Mouse (Mus musculus) liver, embryonic 12.5 days (tissue): Measurements from ENCODE around the gene Cenpx. TPM values are rescaled to one million over a fixed set of nuclear protein-coding genes. Genes with fewer than 3 reads are reported as not detected.
"Not testable (repeated sequence)": the region's sequence is repeated elsewhere in the genome, so short reads cannot be mapped to it uniquely, and the experiment has no call there.

Experiments used
- ATAC-seq: fragments of 200-750 bp; cut with Nextera tagmentation; 2 replicates; pipeline ENCODE4 v1.8.0; 2017; ENCODE audit warnings: moderate number of reproducible peaks, mild to moderate bottlenecking, moderate library complexity
- H3K27ac ChIP-seq: fragments of 300-500 bp; sonication (generic); 2 replicates; pipeline ENCODE4 v1.5.1; 2016; ENCODE audit warnings: mild to moderate bottlenecking
- H3K27me3 ChIP-seq: fragments of 300-500 bp; sonication (generic); replicated peaks from 2 replicates; pipeline ENCODE4 v1.6.1; 2016; ENCODE audit warnings: mild to moderate bottlenecking, moderate library complexity
- H3K36me3 ChIP-seq: fragments of 300-500 bp; sonication (generic); 2 replicates; pipeline ENCODE4 v1.6.1; 2016; ENCODE audit warnings: mild to moderate bottlenecking, moderate library complexity
- H3K4me1 ChIP-seq: fragments of 300-500 bp; sonication (generic); 2 replicates; pipeline ENCODE4 v1.6.1; 2016
- H3K4me2 ChIP-seq: fragments of 300-500 bp; sonication (generic); 2 replicates; pipeline ENCODE4 v1.6.1; 2016; ENCODE audit warnings: mild to moderate bottlenecking, moderate library complexity
- H3K4me3 ChIP-seq: fragments of 300-500 bp; sonication (generic); 2 replicates; pipeline ENCODE4 v1.5.1; 2016; ENCODE audit warnings: mild to moderate bottlenecking, moderate library complexity
- H3K9ac ChIP-seq: fragments of 300-500 bp; sonication (generic); 2 replicates; pipeline ENCODE4 v1.6.1; 2016; ENCODE audit warnings: mild to moderate bottlenecking, moderate library complexity
- H3K9me3 ChIP-seq: fragments of 300-500 bp; sonication (generic); replicated peaks from 2 replicates; pipeline ENCODE4 v1.6.1; 2016; ENCODE audit warnings: mild to moderate bottlenecking, moderate library complexity
- WGBS: fragments of 180-500 bp; shearing (Covaris S2); methylation state at CpG from one replicate; pipeline ENCODE4 v1.1.7; 2016; ENCODE audit not compliant: insufficient replicate concordance; 5-methylcytosine and 5-hydroxymethylcytosine counted together
- polyA plus RNA-seq: library from polyadenylated mRNA; unstranded; fragments of >200 nt; fragmentation: Nextera tagmentation; extraction: Ambion mirVana; gene quantifications from 2 replicates; pipeline ENCODE4 v1.2.1, GENCODE M21; 2016

Gene Cenpx
- polyA plus RNA-seq, 1 experiment from 2014 or later = 137 TPM

- Histone ChIP-seq H3K27me3 (no peaks in the 10 kb centered on the region), H3K36me3 (peaks cover 68% of the 10 kb centered on the region), H3K4me1 (peaks cover 5% of the 10 kb centered on the region; the same call in 1 of the 2 replicates), H3K9ac (no peak overlapping the region), H3K4me2 (no peak overlapping the region), H3K4me3 (no peak overlapping the region), H3K9me3 (no peaks in the 10 kb centered on the region), H3K27ac (no peak overlapping the region)
- no peak for ATAC-seq
- 79% methylated on average over 20 of the region's 20 CpGs for WGBS
Observed at GRCm38 (mm10) chr11:120686650-120687272, 26.8 kb downstream of the Cenpx start.

GRCm38 (mm10) chr11:120684660-120685059, 28.9 kb downstream of the Cenpx start:
- Histone ChIP-seq H3K27me3 (no peaks in the 10 kb centered on the region), H3K27ac (no peak overlapping the region), H3K4me1 (peaks cover 5% of the 10 kb centered on the region; the same call in 1 of the 2 replicates), H3K4me2 (no peak overlapping the region), H3K36me3 (peaks cover 73% of the 10 kb centered on the region), H3K9me3 (no peaks in the 10 kb centered on the region), H3K9ac (no peak overlapping the region), H3K4me3 (no peak overlapping the region)
- ATAC-seq = no peak
- 74% methylated on average over 2 of the region's 2 CpGs for WGBS

- H3K27me3 ChIP-seq = no peaks in the 10 kb centered on the region
- ATAC-seq = no peak
- no peak overlapping the region for H3K9ac ChIP-seq
- peaks cover 73% of the 10 kb centered on the region for H3K36me3 ChIP-seq
- peaks cover 5% of the 10 kb centered on the region; the same call in 1 of the 2 replicates for H3K4me1 ChIP-seq
- 69% methylated on average over 2 of the region's 2 CpGs for WGBS
- H3K4me3 ChIP-seq = no peak overlapping the region
- no peak overlapping the region for H3K27ac ChIP-seq
- H3K4me2 ChIP-seq = no peak overlapping the region
- H3K9me3 ChIP-seq = no peaks in the 10 kb centered on the region
Observed at GRCm38 (mm10) chr11:120684086-120684485, 29.5 kb downstream of the Cenpx start.

GRCm38 (mm10) chr11:120683536-120683935, 30.0 kb downstream of the Cenpx start:
- peaks cover 73% of the 10 kb centered on the region for H3K36me3 ChIP-seq
- H3K4me2 ChIP-seq = no peak overlapping the region
- no peak overlapping the region for H3K4me3 ChIP-seq
- no peak overlapping the region for H3K9ac ChIP-seq
- no peak for ATAC-seq
- H3K9me3 ChIP-seq = no peaks in the 10 kb centered on the region
- no peaks in the 10 kb centered on the region for H3K27me3 ChIP-seq
- H3K27ac ChIP-seq = no peak overlapping the region
- peaks cover 5% of the 10 kb centered on the region; the same call in 1 of the 2 replicates for H3K4me1 ChIP-seq
- WGBS = 73% methylated on average over 3 of the region's 3 CpGs

GRCm38 (mm10) chr11:120682683-120683082, 30.9 kb downstream of the Cenpx start:
- Histone ChIP-seq H3K4me1 (peaks cover 5% of the 10 kb centered on the region; the same call in 1 of the 2 replicates), H3K27ac (no peak overlapping the region), H3K4me3 (no peak overlapping the region), H3K27me3 (no peaks in the 10 kb centered on the region), H3K9ac (no peak overlapping the region), H3K36me3 (peaks cover 74% of the 10 kb centered on the region), H3K4me2 (no peak overlapping the region), H3K9me3 (no peaks in the 10 kb centered on the region)
- ATAC-seq = no peak
- WGBS = 80% methylated on average over 5 of the region's 5 CpGs

- 0 out of 2 replicates have a peak, but pooled peaks have one; percentile 19 for ATAC-seq
- peaks cover 18% of the 10 kb centered on the region for H3K4me1 ChIP-seq
- no peak overlapping the region for H3K4me2 ChIP-seq
- H3K4me3 ChIP-seq = no peak overlapping the region
- WGBS = 68% methylated on average over 3 of the region's 3 CpGs
- no peaks in the 10 kb centered on the region for H3K27me3 ChIP-seq
- H3K36me3 ChIP-seq = peaks cover 57% of the 10 kb centered on the region
- H3K9ac ChIP-seq = no peak overlapping the region
- H3K9me3 ChIP-seq = no peaks in the 10 kb centered on the region
- H3K27ac ChIP-seq = no peak overlapping the region
Observed at GRCm38 (mm10) chr11:120679909-120680308, 33.6 kb downstream of the Cenpx start.

- no peaks in the 10 kb centered on the region for H3K27me3 ChIP-seq
- peaks cover 46% of the 10 kb centered on the region for H3K36me3 ChIP-seq
- peaks cover 41% of the 10 kb centered on the region for H3K4me1 ChIP-seq
- WGBS = 77% methylated on average over 4 of the region's 4 CpGs
- no peaks in the 10 kb centered on the region for H3K9me3 ChIP-seq
- ATAC-seq = no peak
- no peak overlapping the region for H3K27ac ChIP-seq
- H3K4me3 ChIP-seq = no peak overlapping the region
- H3K9ac ChIP-seq = no peak overlapping the region
- H3K4me2 ChIP-seq = no peak overlapping the region
Observed at GRCm38 (mm10) chr11:120676951-120677350, 36.6 kb downstream of the Cenpx start.

- H3K36me3 ChIP-seq = peaks cover 39% of the 10 kb centered on the region
- H3K9me3 ChIP-seq, H3K4me2 ChIP-seq, H3K4me3 ChIP-seq, H3K27ac ChIP-seq, H3K9ac ChIP-seq, H3K27me3 ChIP-seq, ATAC-seq: not testable (repeated sequence)
- peaks cover 43% of the 10 kb centered on the region for H3K4me1 ChIP-seq
- 61% methylated on average over 5 of the region's 5 CpGs for WGBS
Observed at GRCm38 (mm10) chr11:120675875-120676274, 37.7 kb downstream of the Cenpx start.

- Histone ChIP-seq H3K9ac (peak overlapping the region; percentile 79), H3K36me3 (peaks cover 17% of the 10 kb centered on the region), H3K27me3 (no peaks in the 10 kb centered on the region), H3K27ac (peak overlapping the region; percentile 90), H3K4me3 (peak overlapping the region; percentile 73), H3K9me3 (no peaks in the 10 kb centered on the region), H3K4me2 (peak overlapping the region; percentile 93), H3K4me1 (peaks cover 43% of the 10 kb centered on the region)
- ATAC-seq = peak; percentile 16; the same call in 1 of the 2 replicates
- WGBS = 31% methylated on average over 12 of the region's 12 CpGs
Observed at GRCm38 (mm10) chr11:120673594-120674122, 39.9 kb downstream of the Cenpx start.

DNA sequence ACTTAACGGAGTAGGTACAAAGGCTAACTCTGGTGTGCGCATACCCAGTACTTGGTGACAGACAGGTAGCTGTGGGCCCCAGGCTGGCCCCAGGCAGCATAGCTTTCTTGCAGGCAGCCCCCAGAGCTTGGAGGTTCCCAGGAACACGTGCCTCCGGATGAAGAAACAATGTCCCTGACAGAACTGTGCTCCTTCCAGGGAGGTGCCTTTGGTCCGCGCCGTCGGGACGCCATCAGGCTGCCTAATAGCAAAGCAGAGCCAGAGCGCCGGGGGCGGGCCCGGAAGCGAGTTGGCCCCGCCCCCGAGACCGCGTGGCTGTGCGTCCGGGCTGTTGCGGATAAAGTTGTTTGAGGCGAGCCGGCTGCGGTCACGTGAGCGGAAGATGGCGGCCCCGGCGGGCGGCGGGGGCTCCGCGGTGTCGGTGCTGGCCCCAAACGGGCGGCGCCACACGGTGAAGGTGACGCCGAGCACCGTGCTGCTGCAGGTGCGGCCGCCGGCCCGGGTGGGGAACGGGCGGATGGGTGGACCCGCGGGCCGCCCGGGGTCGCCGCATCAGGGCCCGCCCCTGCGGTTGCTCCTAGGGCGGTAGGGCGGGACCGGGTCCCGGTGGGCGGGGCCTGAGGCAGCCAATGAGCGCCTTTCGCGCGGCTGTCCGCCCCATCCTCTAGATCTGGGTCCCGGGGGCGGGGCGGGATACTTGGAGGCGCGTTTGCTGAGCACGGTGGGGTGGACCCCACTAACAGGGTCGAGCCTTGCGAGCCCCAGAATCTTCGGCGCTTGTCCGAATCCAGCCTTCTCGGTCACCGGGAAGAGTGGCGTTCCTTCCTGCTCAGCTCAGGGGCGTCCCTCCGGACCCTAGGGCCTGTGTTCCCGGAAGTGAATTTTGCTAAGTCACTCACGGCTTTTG, 40.6 kb downstream of the Cenpx start, which contains the start of gene Aspscr1:
TSS of gene Aspscr1 (plus strand) at position 287 of the 907 bp plus-strand sequence.
- H3K4me2 ChIP-seq = peak within 1 kb of the TSS; percentile 93
- peak within 1 kb of the TSS; percentile 79 for H3K9ac ChIP-seq

GRCm38 (mm10) chr11:120666617-120667016, 46.9 kb downstream of the Cenpx start:
- Histone ChIP-seq H3K4me1 (no peaks in the 10 kb centered on the region), H3K4me2 (no peak overlapping the region)
- WGBS = 28% methylated on average over 3 of the region's 3 CpGs

More for the DNA sequence above, 40.6 kb downstream of the Cenpx start, which contains the start of gene Aspscr1:
- peaks cover 43% of the 10 kb centered on the region for H3K4me1 ChIP-seq
- no peaks in the 10 kb centered on the region for H3K9me3 ChIP-seq
- H3K4me3 ChIP-seq = peak within 1 kb of the TSS; percentile 73
- peaks cover 10% of the 10 kb centered on the region; the same call in 1 of the 2 replicates for H3K36me3 ChIP-seq
- peak within 1 kb of the TSS; percentile 90 for H3K27ac ChIP-seq
- no peaks in the 10 kb centered on the region for H3K27me3 ChIP-seq
- 1% methylated on average over 83 of the region's 83 CpGs for WGBS
- ATAC-seq = peak; percentile 94

More at GRCm38 (mm10) chr11:120666617-120667016, 46.9 kb downstream of the Cenpx start:
- no peak for ATAC-seq
- Histone ChIP-seq H3K36me3 (no peaks in the 10 kb centered on the region), H3K27ac (no peak overlapping the region), H3K9me3 (no peaks in the 10 kb centered on the region), H3K27me3 (peaks cover 54% of the 10 kb centered on the region), H3K9ac (no peak overlapping the region), H3K4me3 (no peak overlapping the region)
